Comparison of ENCODE assay signal across 22 mouse cellular contexts in genomic region chr1:176774533-176774932, GRCm38 (mm10).
"Had no signal": no experiment of that assay in that cellular context is flagged by ENCODE, and none has a peak within 500 bp of the region (broad histone marks: within the 10 kb centered on the region; RNA-seq: fewer than 3 reads in every experiment).

No protein-coding gene starts in this region.

- H3K27ac ChIP-seq: kidney, postnatal 0 days; limb, embryonic 12.5 days; limb, embryonic 15.5 days; liver, embryonic 14.5 days; midbrain, embryonic 10.5 days; midbrain, embryonic 13.5 days had no signal

- H3K4me3 ChIP-seq: limb, embryonic 12.5 days; limb, embryonic 15.5 days; megakaryocyte, embryonic 14.5 days; midbrain, embryonic 10.5 days; midbrain, embryonic 13.5 days; myocyte had no signal

- H3K4me1 ChIP-seq: limb, embryonic 12.5 days; limb, embryonic 15.5 days; megakaryocyte, embryonic 14.5 days; midbrain, embryonic 10.5 days; midbrain, embryonic 13.5 days had no signal

- H3K4me2 ChIP-seq: limb, embryonic 12.5 days; limb, embryonic 15.5 days; liver, embryonic 11.5 days; lung, embryonic 14.5 days; midbrain, embryonic 13.5 days had no signal

- ATAC-seq: liver, postnatal 0 days; lung, postnatal 0 days; midbrain, embryonic 13.5 days; midbrain, embryonic 16.5 days had no signal

- H3K9ac ChIP-seq: limb, embryonic 12.5 days; limb, embryonic 15.5 days; liver, embryonic 14.5 days; liver, postnatal 0 days; lung, embryonic 14.5 days; midbrain, embryonic 13.5 days had no signal

- H3K27me3 ChIP-seq: limb, embryonic 12.5 days; limb, embryonic 15.5 days; megakaryocyte, embryonic 14.5 days; midbrain, embryonic 13.5 days had no signal

- DNase-seq: kidney, adult 11 months; kidney, adult 9 months; kidney, postnatal 25 days; left cerebral cortex, postnatal 4 days; liver, postnatal 0 days; lung, embryonic 14.5 days; lung, postnatal 36 days; right cerebral cortex, adult 18-20 months; right cerebral cortex, postnatal 14 days; thymus, adult 18-20 months; thymus, postnatal 36 days had no signal

- H3K9me3 ChIP-seq: limb, embryonic 12.5 days; limb, embryonic 15.5 days; megakaryocyte, embryonic 14.5 days; midbrain, embryonic 10.5 days; midbrain, embryonic 13.5 days had no signal
